Mouse (Mus musculus): Measurements from ENCODE around the gene Krtap24-1. TPM values are rescaled to one million over a fixed set of nuclear protein-coding genes. Genes with fewer than 3 reads are reported as not detected.

Krtap24-1 gene
- total and polyA plus RNA-seq, 3 experiments, result not detected

GRCm38 (mm10) chr16:88647358-88647846, 35.3 kb upstream of the Krtap24-1 start, which contains the start of gene Krtap26-1:
Gene Krtap26-1 (minus strand): TSS chr16:88647796.
- no peaks in the 10 kb centered on the region for H3K9me3 ChIP-seq (replicated peaks; ENCODE audit: insufficient read depth, low read length)
- DNase-seq (ENCODE audit: low read depth, low spot score), result no peak
- H3K4me3 ChIP-seq (ENCODE audit: control insufficient read depth in 1 of 2, insufficient read depth in 1 of 2, low read depth in 2 of 2, low read length in 2 of 2), result no peak within 1 kb of the TSS
- no peak within 1 kb of the TSS for H3K27ac ChIP-seq (ENCODE audit: control insufficient read depth, low read depth, low read length)
- TF ChIP-seq EP300 (IDR thresholded peaks at IDR 0.05; ENCODE audit: low read depth in 1 of 2, low read length in 2 of 2), result no peak
- TF ChIP-seq MAZ (IDR thresholded peaks at IDR 0.05; ENCODE audit: low read depth, low read length), result no peak
- no peaks in the 10 kb centered on the region for H3K36me3 ChIP-seq (ENCODE audit: control insufficient read depth in 1 of 2, insufficient read depth in 2 of 2, low read length in 2 of 2)
- no peak within 1 kb of the TSS for H3K9ac ChIP-seq (ENCODE audit: control insufficient read depth, low read depth, low read length, poor library complexity, severe bottlenecking)
- H3K27me3 ChIP-seq (ENCODE audit: control insufficient read depth in 1 of 2, insufficient read depth in 2 of 2, low read length in 2 of 2), result no peaks in the 10 kb centered on the region
- no peaks in the 10 kb centered on the region for H3K79me2 ChIP-seq (ENCODE audit: control insufficient read depth, insufficient read depth, low read length, poor library complexity)
- H3K4me1 ChIP-seq (ENCODE audit: control insufficient read depth in 1 of 2, insufficient read depth in 2 of 2, low read length in 2 of 2), result no peaks in the 10 kb centered on the region

GRCm38 (mm10) chr16:88646366-88647111, 34.5 kb upstream of the Krtap24-1 start:
- Histone ChIP-seq H3K27ac (ENCODE audit: control insufficient read depth, low read depth, low read length) (no peak overlapping the region), H3K36me3 (ENCODE audit: control insufficient read depth in 1 of 2, insufficient read depth in 2 of 2, low read length in 2 of 2) (no peaks in the 10 kb centered on the region), H3K4me1 (ENCODE audit: control insufficient read depth in 1 of 2, insufficient read depth in 2 of 2, low read length in 2 of 2) (no peaks in the 10 kb centered on the region), H3K9me3 (replicated peaks; ENCODE audit: insufficient read depth, low read length) (no peaks in the 10 kb centered on the region), H3K9ac (ENCODE audit: control insufficient read depth, low read depth, low read length, poor library complexity, severe bottlenecking) (no peak overlapping the region), H3K4me3 (ENCODE audit: control insufficient read depth in 1 of 2, insufficient read depth in 1 of 2, low read depth in 2 of 2, low read length in 2 of 2) (no peak overlapping the region), H3K27me3 (ENCODE audit: control insufficient read depth in 1 of 2, insufficient read depth in 2 of 2, low read length in 2 of 2) (no peaks in the 10 kb centered on the region), H3K79me2 (ENCODE audit: control insufficient read depth, insufficient read depth, low read length, poor library complexity) (no peaks in the 10 kb centered on the region)
- TF ChIP-seq MAFK (IDR thresholded peaks at IDR 0.05; ENCODE audit: borderline replicate concordance, low read depth, low read length) (no peak), KAT2A (conservative IDR thresholded peaks at IDR 0.05; ENCODE audit: low read depth, low read length) (no peak), USF1 (IDR thresholded peaks at IDR 0.05; ENCODE audit: low read depth, low read length) (no peak), ETS1 (IDR thresholded peaks at IDR 0.05; ENCODE audit: low read depth, low read length) (no peak), EP300 (IDR thresholded peaks at IDR 0.05; ENCODE audit: low read depth in 1 of 2, low read length in 2 of 2) (no peak), TBP (IDR thresholded peaks at IDR 0.05; ENCODE audit: low read depth, low read length) (no peak), E2F4 (IDR thresholded peaks at IDR 0.05; ENCODE audit: borderline replicate concordance, low read depth, low read length) (no peak), HCFC1 (IDR thresholded peaks at IDR 0.05; ENCODE audit: low read depth, low read length) (no peak), UBTF (IDR thresholded peaks at IDR 0.05; ENCODE audit: borderline replicate concordance, insufficient read depth, low read depth, low read length) (no peak)
- DNase-seq (ENCODE audit: low read depth, low spot score), result no peak

GRCm38 (mm10) chr16:88640053-88640452, 28.0 kb upstream of the Krtap24-1 start:
- TF ChIP-seq MEF2A (IDR thresholded peaks at IDR 0.05; ENCODE audit: extremely low read depth, insufficient replicate concordance, low read depth, low read length, poor library complexity, severe bottlenecking) (no peak), EP300 (IDR thresholded peaks at IDR 0.05; ENCODE audit: low read depth in 1 of 2, low read length in 2 of 2) (no peak), MXI1 (IDR thresholded peaks at IDR 0.05; ENCODE audit: low read depth, low read length) (no peak), CHD1 (IDR thresholded peaks at IDR 0.05; ENCODE audit: low read depth, low read length) (no peak), TAL1 (IDR thresholded peaks at IDR 0.05; ENCODE audit: low read length) (no peak), POLR2A (IDR thresholded peaks at IDR 0.05; ENCODE audit: control insufficient read depth in 1 of 2, insufficient read depth in 1 of 2, low read depth in 1 of 2, low read length in 2 of 2, poor library complexity in 1 of 2) (no peak), MAFK (IDR thresholded peaks at IDR 0.05; ENCODE audit: borderline replicate concordance, low read depth, low read length) (no peak), GABPA (IDR thresholded peaks at IDR 0.05; ENCODE audit: low read depth, low read length) (no peak), CHD2 (IDR thresholded peaks at IDR 0.05; ENCODE audit: low read length) (no peak), ZC3H11A (IDR thresholded peaks at IDR 0.05; ENCODE audit: low read depth, low read length) (no peak), SIN3A (IDR thresholded peaks at IDR 0.05; ENCODE audit: low read length) (no peak), USF2 (IDR thresholded peaks at IDR 0.05; ENCODE audit: borderline replicate concordance in 1 of 2, insufficient read depth in 1 of 2, low read depth in 1 of 2, low read length in 2 of 2) (no peak), ZKSCAN1 (IDR thresholded peaks at IDR 0.05; ENCODE audit: low read depth, low read length) (no peak)
- H3K27me3 ChIP-seq (ENCODE audit: control insufficient read depth in 1 of 2, insufficient read depth in 2 of 2, low read length in 2 of 2), result no peaks in the 10 kb centered on the region
- H3K4me3 ChIP-seq (ENCODE audit: control insufficient read depth in 1 of 2, insufficient read depth in 1 of 2, low read depth in 2 of 2, low read length in 2 of 2), result no peak overlapping the region
- no peak for DNase-seq (ENCODE audit: low read depth, low spot score)
- H3K36me3 ChIP-seq (ENCODE audit: control insufficient read depth in 1 of 2, insufficient read depth in 2 of 2, low read length in 2 of 2), result no peaks in the 10 kb centered on the region
- H3K9ac ChIP-seq (ENCODE audit: control insufficient read depth, low read depth, low read length, poor library complexity, severe bottlenecking), result no peak overlapping the region
- H3K79me2 ChIP-seq (ENCODE audit: control insufficient read depth, insufficient read depth, low read length, poor library complexity), result no peaks in the 10 kb centered on the region
- H3K9me3 ChIP-seq (replicated peaks; ENCODE audit: insufficient read depth, low read length), result no peaks in the 10 kb centered on the region
- H3K4me1 ChIP-seq (ENCODE audit: control insufficient read depth in 1 of 2, insufficient read depth in 2 of 2, low read length in 2 of 2), result no peaks in the 10 kb centered on the region
- no peak overlapping the region for H3K27ac ChIP-seq (ENCODE audit: control insufficient read depth, low read depth, low read length)

Measured in MEL (cell line).